Mouse (Mus musculus) neutrophil, adult 5-6 weeks (primary cell): ENCODE data around the gene Sorbs2. TPM values are rescaled to one million over a fixed set of nuclear protein-coding genes. Genes with fewer than 3 reads are reported as not detected.

Experiments
- ATAC-seq: fragments of 151-379, 151-347 bp; 2 replicates; pipeline ENCODE4 v1.8.0; 2017; ENCODE audit warnings: mild to moderate bottlenecking, moderate TSS enrichment; ENCODE audit not compliant: insufficient number of reproducible peaks, poor library complexity, low FRiP score, severe bottlenecking; ENCODE audit errors: extremely low read depth
- total RNA-seq: library from RNA; stranded (forward); fragments of 200-1000 nt; gene quantifications from 2 replicates; pipeline ENCODE4 v1.2.3, GENCODE M21; 2017

The Sorbs2 gene
- total RNA-seq, 1 experiment from 2014 or later: 0.93 TPM

GRCm38 (mm10) chr8:45658458-45659325, 151.1 kb downstream of the Sorbs2 start:
- no peak for ATAC-seq

- no peak for ATAC-seq
These were observed 151.9 kb downstream of the Sorbs2 start for GRCm38 (mm10) chr8:45659473-45659872.

- no peak for ATAC-seq
These were observed 153.0 kb downstream of the Sorbs2 start for GRCm38 (mm10) chr8:45660570-45660969.

GRCm38 (mm10) chr8:45661605-45662004, 154.0 kb downstream of the Sorbs2 start:
- ATAC-seq: no peak

- ATAC-seq: no peak
These were observed 158.6 kb downstream of the Sorbs2 start for GRCm38 (mm10) chr8:45666221-45666620.

- ATAC-seq: no peak
These were observed 165.6 kb downstream of the Sorbs2 start for GRCm38 (mm10) chr8:45673149-45673548.

- no peak for ATAC-seq
These were observed 168.3 kb downstream of the Sorbs2 start for GRCm38 (mm10) chr8:45675821-45676279.

- ATAC-seq: no peak
These were observed 169.7 kb downstream of the Sorbs2 start for GRCm38 (mm10) chr8:45677114-45677853.

- ATAC-seq: no peak
These were observed 170.3 kb downstream of the Sorbs2 start for GRCm38 (mm10) chr8:45677854-45678241.

- ATAC-seq: no peak
These were observed 173.6 kb downstream of the Sorbs2 start for GRCm38 (mm10) chr8:45681171-45681570.

- no peak for ATAC-seq
These were observed 175.3 kb downstream of the Sorbs2 start for GRCm38 (mm10) chr8:45682845-45683383.

GRCm38 (mm10) chr8:45687942-45688695, 180.5 kb downstream of the Sorbs2 start:
- ATAC-seq: no peak

- ATAC-seq: no peak
These were observed 182.1 kb downstream of the Sorbs2 start for GRCm38 (mm10) chr8:45689611-45690207.

GRCm38 (mm10) chr8:45700100-45700499, 192.5 kb downstream of the Sorbs2 start:
- no peak for ATAC-seq

GRCm38 (mm10) chr8:45703700-45704101, 196.1 kb downstream of the Sorbs2 start:
- no peak for ATAC-seq

- no peak for ATAC-seq
These were observed 201.5 kb downstream of the Sorbs2 start for GRCm38 (mm10) chr8:45709098-45709497.

GRCm38 (mm10) chr8:45709734-45710133, 202.1 kb downstream of the Sorbs2 start:
- ATAC-seq: no peak

- no peak for ATAC-seq
These were observed 205.0 kb downstream of the Sorbs2 start for GRCm38 (mm10) chr8:45712610-45713009.

GRCm38 (mm10) chr8:45714806-45715205, 207.2 kb downstream of the Sorbs2 start:
- no peak for ATAC-seq
